Mouse (Mus musculus) thymus, postnatal 14 days (tissue): ENCODE measurements around the gene Atpaf2.

Experiments used
- DNase-seq: peaks from one replicate; pipeline ENCODE4 v3.0.0; 2021

Atpaf2 gene

GRCm38 (mm10) chr11:60391346-60391745 is 26.9 kb downstream of the Atpaf2 start:
- no peak for DNase-seq

- no peak for DNase-seq
These were observed 30.3 kb downstream of the Atpaf2 start for GRCm38 (mm10) chr11:60387944-60388343.

- no peak for DNase-seq
These were observed 32.3 kb downstream of the Atpaf2 start for GRCm38 (mm10) chr11:60385946-60386345.

- DNase-seq, result no peak
These were observed 33.4 kb downstream of the Atpaf2 start for GRCm38 (mm10) chr11:60384762-60385421.

GRCm38 (mm10) chr11:60383518-60383917 is 34.7 kb downstream of the Atpaf2 start:
- DNase-seq, result no peak

DNA sequence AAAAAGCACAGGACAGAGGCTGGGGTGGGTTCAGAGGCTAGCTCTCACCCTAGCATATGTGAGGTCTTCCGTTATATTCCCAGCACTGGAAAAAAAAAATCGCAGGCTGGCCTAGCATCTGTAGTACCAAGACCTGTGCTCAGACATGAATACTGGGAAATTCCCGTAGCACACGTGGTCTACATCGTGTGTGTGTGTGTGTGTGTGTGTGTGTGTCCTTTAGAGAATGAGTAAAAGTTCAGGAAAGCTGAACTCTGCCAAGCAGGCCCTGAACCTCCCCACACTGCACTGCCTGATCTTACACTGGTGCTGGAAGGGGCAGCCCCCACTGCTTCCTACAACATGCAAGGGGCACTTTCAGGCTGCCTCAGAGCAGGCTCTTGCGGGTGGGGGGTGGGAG is 43.8 kb downstream of the Atpaf2 start:
- no peak for DNase-seq

DNA sequence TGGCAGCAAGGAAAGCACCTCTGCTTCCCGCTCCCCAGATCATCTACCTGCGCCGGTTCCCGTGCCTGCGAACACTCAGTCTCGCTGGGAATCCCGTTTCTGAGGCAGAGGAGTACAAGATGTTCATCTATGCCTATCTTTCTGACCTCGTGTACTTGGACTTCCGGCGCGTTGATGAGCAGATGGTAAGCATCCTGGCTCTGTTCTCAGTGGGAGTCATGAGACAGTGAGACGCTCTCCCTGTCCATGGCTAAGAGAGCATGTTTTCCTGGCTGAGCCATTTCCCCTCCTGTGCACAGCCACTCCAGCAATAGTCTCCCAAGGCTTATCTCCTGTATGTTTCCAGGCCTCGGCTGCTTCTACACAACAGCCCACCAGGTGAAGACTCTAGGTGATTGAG is 47.8 kb downstream of the Atpaf2 start:
- no peak for DNase-seq

GRCm38 (mm10) chr11:60369448-60369847 is 48.8 kb downstream of the Atpaf2 start:
- DNase-seq, result no peak

DNA sequence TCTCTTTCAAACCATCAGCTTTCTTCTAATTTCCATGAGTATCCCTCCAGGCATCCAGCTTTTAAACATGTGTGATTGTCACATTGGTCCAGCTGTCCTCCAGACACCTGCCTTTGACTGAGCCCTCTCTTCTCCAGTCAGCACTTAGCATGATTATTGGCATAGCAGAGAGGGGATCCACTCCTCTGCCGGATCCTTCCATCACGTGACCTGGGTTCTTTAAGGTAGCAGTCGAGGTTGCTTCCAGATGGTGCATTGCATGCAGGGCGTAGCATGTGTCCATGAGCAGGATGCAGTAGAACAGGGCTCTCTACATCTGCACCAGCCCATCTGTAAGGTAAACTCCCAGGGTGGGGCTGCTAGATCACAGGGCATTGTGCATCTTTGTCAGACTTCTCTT is 49.3 kb downstream of the Atpaf2 start:
- no peak for DNase-seq

DNA sequence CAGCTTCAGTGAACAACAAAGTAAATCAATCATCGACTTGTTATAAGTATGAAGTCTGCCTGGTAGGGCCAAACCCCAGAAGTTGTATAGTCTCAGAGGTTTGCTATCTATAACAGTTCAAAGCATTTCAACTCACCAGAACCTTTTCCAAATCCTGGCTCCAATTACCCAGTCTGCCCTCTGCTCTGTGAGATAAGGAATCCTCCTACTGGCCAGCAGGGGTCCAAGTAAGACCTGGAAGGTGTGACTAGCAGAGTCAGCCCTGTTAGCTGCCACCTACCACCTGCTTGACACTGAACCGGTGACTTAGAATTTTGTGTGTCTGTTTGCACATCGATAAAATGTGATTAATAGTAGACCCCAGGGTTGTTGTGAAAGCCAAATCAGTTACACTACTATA is 51.0 kb downstream of the Atpaf2 start:
- no peak for DNase-seq

GRCm38 (mm10) chr11:60366239-60367019 is 51.8 kb downstream of the Atpaf2 start:
- no peak for DNase-seq

- DNase-seq, result no peak
These were observed 57.5 kb downstream of the Atpaf2 start for GRCm38 (mm10) chr11:60360631-60361201.

GRCm38 (mm10) chr11:60359936-60360335 is 58.3 kb downstream of the Atpaf2 start:
- no peak for DNase-seq

DNA sequence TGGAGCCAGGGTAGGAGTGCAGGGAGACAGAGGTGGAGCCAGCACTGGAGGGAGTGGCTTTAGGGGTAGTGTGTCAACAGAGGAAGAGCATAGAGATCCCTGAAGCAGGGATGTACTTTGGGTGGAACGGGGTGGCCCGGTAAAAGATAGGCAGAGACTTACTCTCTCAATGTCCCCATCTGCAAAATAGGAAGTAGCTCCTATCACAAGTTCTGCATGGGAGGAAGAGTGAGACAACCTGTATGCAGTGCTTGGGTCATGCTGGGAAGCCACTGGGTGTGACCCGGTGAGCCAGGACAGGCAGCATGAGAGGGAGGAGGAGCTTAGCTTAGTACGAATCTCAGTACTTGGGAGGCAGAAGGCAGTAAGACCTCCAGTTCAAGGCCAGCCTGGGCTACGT is 59.1 kb downstream of the Atpaf2 start:
- DNase-seq, result no peak

GRCm38 (mm10) chr11:60358548-60358947 is 59.7 kb downstream of the Atpaf2 start:
- no peak for DNase-seq

DNA sequence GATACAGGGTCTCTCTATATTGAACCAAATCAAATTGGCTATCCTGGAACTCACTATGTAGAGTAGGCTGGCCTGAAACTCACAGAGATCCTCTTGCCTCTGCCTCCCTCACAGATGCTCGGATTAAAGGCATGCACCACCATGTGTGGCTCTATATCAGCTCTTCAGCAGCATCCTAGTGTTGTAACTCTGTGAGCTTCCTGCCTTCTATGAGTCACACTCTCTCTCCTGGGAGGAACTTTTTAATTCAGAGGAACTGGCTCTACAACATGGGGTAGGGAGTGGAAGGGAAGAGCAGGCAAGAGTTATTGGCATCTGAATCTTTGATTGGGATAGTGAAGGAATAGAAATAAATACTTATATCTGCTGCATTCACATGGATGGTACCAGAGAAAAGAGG is 61.1 kb downstream of the Atpaf2 start:
- DNase-seq, result no peak

DNA sequence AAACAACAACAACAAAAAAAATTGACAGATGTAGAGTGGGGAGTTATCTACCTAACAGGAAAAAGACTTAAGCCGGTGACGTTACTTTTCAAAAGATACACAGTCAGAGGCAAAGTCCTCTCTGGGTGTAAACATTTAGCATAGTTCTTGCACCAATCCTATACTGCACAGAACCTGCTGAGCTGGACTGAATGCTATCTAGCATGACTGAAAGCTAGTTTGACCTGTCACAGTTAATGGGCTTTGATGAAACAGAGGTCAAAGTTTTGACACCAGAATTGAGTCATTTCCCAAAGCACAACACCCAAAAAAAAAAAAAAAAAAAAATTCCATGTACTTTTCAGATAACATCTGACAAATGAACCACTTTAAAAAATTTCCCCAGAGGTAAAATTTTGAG is 62.3 kb downstream of the Atpaf2 start:
- no peak for DNase-seq

GRCm38 (mm10) chr11:60352559-60353411 is 65.5 kb downstream of the Atpaf2 start, which contains the start of the genes Tom1l2 and Drc3:
Tom1l2 (minus strand) TSS chr11:60352905.
Drc3 (plus strand) TSS chr11:60353329.
- peak; percentile 98 for DNase-seq

DNA sequence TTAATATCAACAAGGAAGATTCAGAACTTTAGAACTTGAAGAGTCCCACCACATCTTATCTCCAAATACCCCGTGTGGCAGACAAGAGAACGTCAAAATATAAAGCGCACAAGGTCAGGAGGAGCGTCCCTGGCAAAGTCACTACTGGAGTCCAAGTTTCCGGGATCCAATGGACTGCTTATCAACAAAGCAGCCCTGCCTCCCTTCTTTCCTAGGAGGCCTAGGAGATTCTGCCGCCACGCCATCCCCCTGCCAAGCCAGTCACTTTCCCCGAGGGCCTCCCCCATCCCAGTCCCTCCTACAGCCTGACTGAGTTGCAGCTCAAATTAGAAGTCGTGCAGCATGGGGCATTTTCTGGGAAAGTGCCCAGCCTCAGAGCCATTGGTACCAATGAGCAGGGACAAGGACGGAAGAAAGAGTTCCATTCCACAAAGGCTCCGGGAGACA is 66.3 kb downstream of the Atpaf2 start:
- DNase-seq, result peak; percentile 15

GRCm38 (mm10) chr11:60351388-60351787 is 66.9 kb downstream of the Atpaf2 start:
- no peak for DNase-seq
